Mouse (Mus musculus): ENCODE results near the gene Zc3h6. TPM values are rescaled to one million over a fixed set of nuclear protein-coding genes. Genes with fewer than 3 reads are reported as not detected.
A peak's percentile ranks its signal among the peaks of the same experiment; 100 is the strongest.
"Not testable (repeated sequence)": the region's sequence is repeated elsewhere in the genome, so short reads cannot be mapped to it uniquely, and the experiment has no call there.

The Zc3h6 gene
- polyA plus RNA-seq, 1 experiment from 2014 or later, result 2.3 TPM

DNA sequence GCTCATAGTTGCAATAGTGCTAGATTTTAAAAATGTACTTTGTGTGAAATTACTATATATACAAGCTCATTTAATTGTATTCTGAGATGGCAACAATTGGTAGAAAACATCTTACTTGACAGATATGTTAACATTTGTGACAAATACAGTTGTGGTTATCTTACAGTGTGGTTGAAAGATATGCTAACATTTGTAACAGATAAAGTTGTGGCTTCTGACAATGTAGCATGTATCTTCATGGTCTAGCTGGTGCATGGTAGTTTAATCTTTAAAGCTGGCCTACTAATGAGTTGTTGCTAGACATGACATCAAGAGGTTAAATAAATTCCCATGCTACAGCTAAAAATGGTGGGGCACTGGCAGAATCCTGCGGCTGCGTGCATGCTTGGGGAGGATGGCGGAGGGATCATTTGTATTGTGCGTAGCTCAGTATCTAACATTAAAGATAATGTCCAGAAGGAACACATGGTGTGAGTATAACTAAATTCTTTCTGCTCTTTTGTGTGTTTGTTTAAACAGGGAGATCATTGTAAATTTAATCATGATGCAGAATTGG, 39.1 kb downstream of the Zc3h6 start:
- no peaks in the 10 kb centered on the region for H3K9me3 ChIP-seq (ENCODE audit: control insufficient read depth)
- H3K27ac ChIP-seq (ENCODE audit: low read depth, low read length), result no peak overlapping the region
- H3K4me2 ChIP-seq (replicated peaks; ENCODE audit: low read depth), result no peak overlapping the region
- no peak for ATAC-seq
- no peak overlapping the region for H3K9ac ChIP-seq (ENCODE audit: low read depth, low read length)
- H3K4me1 ChIP-seq (replicated peaks; ENCODE audit: control insufficient read depth, insufficient read depth, low read length), result no peaks in the 10 kb centered on the region
- TF ChIP-seq CTCF (IDR thresholded peaks at IDR 0.05; ENCODE audit: low read depth), result no peak
- WGBS, result 76% methylated on average over 4 of the region's 4 CpGs
- no peaks in the 10 kb centered on the region for H3K27me3 ChIP-seq (replicated peaks; ENCODE audit: control insufficient read depth, insufficient read depth, low read length)
- no peaks in the 10 kb centered on the region for H3K36me3 ChIP-seq (ENCODE audit: control insufficient read depth, insufficient read depth)
- no peak overlapping the region for H3K4me3 ChIP-seq (ENCODE audit: low read depth, low read length)

DNA sequence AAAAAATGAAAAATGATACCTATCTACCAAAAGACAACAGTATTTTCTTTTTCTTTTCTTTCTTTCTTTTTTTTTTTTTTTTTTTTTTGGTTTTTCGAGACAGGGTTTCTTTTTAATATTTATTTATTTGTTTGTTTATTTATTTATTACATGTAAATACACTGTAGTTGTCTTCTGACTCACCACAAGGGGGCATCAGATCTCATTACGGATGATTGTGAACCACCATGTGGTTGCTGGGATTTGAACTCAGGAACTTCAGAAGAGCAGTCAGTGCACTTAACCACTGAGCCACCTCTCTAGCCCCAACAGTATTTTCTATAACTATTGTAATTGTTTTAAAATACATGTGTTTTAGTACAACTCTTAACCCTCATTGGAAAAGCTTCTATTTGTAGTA, 41.7 kb downstream of the Zc3h6 start:
- H3K27ac ChIP-seq (ENCODE audit: low read depth, low read length); H3K4me2 ChIP-seq (replicated peaks; ENCODE audit: low read depth); H3K4me1 ChIP-seq (replicated peaks; ENCODE audit: control insufficient read depth, insufficient read depth, low read length); H3K36me3 ChIP-seq (ENCODE audit: control insufficient read depth, insufficient read depth); ATAC-seq; H3K27me3 ChIP-seq (replicated peaks; ENCODE audit: control insufficient read depth, insufficient read depth, low read length); H3K9me3 ChIP-seq (ENCODE audit: control insufficient read depth); H3K9ac ChIP-seq (ENCODE audit: low read depth, low read length); H3K4me3 ChIP-seq (ENCODE audit: low read depth, low read length): not testable (repeated sequence)
- 78% methylated on average over 2 of the region's 2 CpGs for WGBS
- TF ChIP-seq CTCF (IDR thresholded peaks at IDR 0.05; ENCODE audit: low read depth), result peak; percentile 47

DNA sequence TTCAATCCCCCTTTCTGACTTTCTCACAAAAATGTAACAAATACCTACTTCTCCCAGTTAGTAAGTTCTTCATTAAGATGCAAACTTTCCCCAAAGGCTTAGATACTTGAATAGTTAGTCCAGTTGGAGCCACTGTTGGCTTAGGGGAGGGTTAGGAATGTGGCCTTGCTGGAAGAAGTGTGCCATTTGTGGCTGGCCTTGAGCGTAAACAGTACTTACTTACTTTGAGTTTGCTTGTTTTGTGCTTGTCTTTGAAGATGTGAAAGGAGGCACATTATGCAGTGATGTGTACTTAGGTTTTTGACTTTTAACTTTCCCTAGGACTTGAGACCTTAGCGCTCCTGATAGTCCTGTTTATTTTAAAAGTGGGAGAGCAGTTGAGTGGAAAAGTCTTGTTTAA, 52.9 kb downstream of the Zc3h6 start:
- no peaks in the 10 kb centered on the region for H3K27me3 ChIP-seq (replicated peaks; ENCODE audit: control insufficient read depth, insufficient read depth, low read length)
- ATAC-seq, result no peak
- H3K36me3 ChIP-seq (ENCODE audit: control insufficient read depth, insufficient read depth), result no peaks in the 10 kb centered on the region; the same call in 1 of the 2 replicates
- no peak overlapping the region for H3K27ac ChIP-seq (ENCODE audit: low read depth, low read length)
- WGBS, result 49% methylated on average over 2 of the region's 2 CpGs
- no peak for TF ChIP-seq CTCF (IDR thresholded peaks at IDR 0.05; ENCODE audit: low read depth)
- no peaks in the 10 kb centered on the region for H3K4me1 ChIP-seq (replicated peaks; ENCODE audit: control insufficient read depth, insufficient read depth, low read length)
- no peak overlapping the region for H3K4me3 ChIP-seq (ENCODE audit: low read depth, low read length)
- H3K9me3 ChIP-seq (ENCODE audit: control insufficient read depth), result no peaks in the 10 kb centered on the region
- H3K4me2 ChIP-seq (replicated peaks; ENCODE audit: low read depth), result no peak overlapping the region
- H3K9ac ChIP-seq (ENCODE audit: low read depth, low read length), result no peak overlapping the region

DNA sequence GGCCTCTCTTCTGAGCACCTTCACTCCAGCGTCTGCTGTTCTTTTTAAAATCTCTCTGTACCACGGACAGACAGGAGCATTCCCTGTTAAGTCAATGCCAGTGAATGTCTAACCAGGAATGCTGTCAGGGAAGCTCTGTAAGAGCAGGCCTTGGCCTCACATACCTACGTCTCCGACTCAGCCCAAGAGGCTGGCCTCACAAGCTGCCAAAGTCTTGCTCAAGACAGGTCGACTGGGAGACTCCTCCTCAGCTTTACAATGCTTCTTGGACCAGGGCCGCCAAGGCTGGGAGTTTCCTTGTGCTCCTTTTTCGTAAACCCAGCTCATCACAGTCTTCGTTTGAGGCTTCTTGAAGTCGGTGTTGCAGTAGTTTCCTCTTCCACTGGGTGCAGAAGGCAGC, 57.6 kb downstream of the Zc3h6 start:
- no peak overlapping the region for H3K9ac ChIP-seq (ENCODE audit: low read depth, low read length)
- H3K4me1 ChIP-seq (replicated peaks; ENCODE audit: control insufficient read depth, insufficient read depth, low read length), result no peaks in the 10 kb centered on the region
- no peak overlapping the region for H3K4me3 ChIP-seq (ENCODE audit: low read depth, low read length)
- no peak for ATAC-seq
- H3K9me3 ChIP-seq (ENCODE audit: control insufficient read depth), result no peaks in the 10 kb centered on the region
- WGBS, result 72% methylated on average over 9 of the region's 9 CpGs
- H3K4me2 ChIP-seq (replicated peaks; ENCODE audit: low read depth), result no peak overlapping the region
- no peak overlapping the region for H3K27ac ChIP-seq (ENCODE audit: low read depth, low read length)
- TF ChIP-seq CTCF (IDR thresholded peaks at IDR 0.05; ENCODE audit: low read depth), result no peak
- H3K36me3 ChIP-seq (ENCODE audit: control insufficient read depth, insufficient read depth), result no peaks in the 10 kb centered on the region
- H3K27me3 ChIP-seq (replicated peaks; ENCODE audit: control insufficient read depth, insufficient read depth, low read length), result no peaks in the 10 kb centered on the region

DNA sequence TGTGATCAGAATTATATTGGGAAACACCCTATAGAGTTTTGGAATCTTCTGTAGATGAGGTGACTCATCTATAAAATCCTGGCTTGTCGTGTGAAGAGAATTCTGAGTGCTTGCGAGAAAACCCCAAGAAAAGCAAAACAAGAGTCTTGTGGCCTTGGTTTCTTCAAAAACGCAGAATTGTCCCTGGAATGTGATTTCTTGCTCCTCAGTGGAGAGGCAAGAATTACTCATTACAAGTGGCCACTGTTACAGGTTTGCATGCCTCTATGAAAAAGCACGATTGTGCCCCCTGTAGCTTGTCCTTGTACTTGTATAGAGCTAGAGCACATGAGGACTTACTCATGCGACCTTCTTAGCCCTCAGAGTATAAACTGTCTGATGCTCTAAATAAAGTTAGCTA, 68.2 kb downstream of the Zc3h6 start:
- H3K27me3 ChIP-seq (replicated peaks; ENCODE audit: control insufficient read depth, insufficient read depth, low read length), result peaks cover 32% of the 10 kb centered on the region
- no peak overlapping the region for H3K4me2 ChIP-seq (replicated peaks; ENCODE audit: low read depth)
- H3K27ac ChIP-seq (ENCODE audit: low read depth, low read length), result no peak overlapping the region
- H3K9ac ChIP-seq (ENCODE audit: low read depth, low read length), result no peak overlapping the region
- H3K36me3 ChIP-seq (ENCODE audit: control insufficient read depth, insufficient read depth), result no peaks in the 10 kb centered on the region
- no peak overlapping the region for H3K4me3 ChIP-seq (ENCODE audit: low read depth, low read length)
- H3K4me1 ChIP-seq (replicated peaks; ENCODE audit: control insufficient read depth, insufficient read depth, low read length), result no peaks in the 10 kb centered on the region
- 75% methylated on average over 5 of the region's 5 CpGs for WGBS
- TF ChIP-seq CTCF (IDR thresholded peaks at IDR 0.05; ENCODE audit: low read depth), result no peak
- ATAC-seq, result no peak
- H3K9me3 ChIP-seq (ENCODE audit: control insufficient read depth), result no peaks in the 10 kb centered on the region

DNA sequence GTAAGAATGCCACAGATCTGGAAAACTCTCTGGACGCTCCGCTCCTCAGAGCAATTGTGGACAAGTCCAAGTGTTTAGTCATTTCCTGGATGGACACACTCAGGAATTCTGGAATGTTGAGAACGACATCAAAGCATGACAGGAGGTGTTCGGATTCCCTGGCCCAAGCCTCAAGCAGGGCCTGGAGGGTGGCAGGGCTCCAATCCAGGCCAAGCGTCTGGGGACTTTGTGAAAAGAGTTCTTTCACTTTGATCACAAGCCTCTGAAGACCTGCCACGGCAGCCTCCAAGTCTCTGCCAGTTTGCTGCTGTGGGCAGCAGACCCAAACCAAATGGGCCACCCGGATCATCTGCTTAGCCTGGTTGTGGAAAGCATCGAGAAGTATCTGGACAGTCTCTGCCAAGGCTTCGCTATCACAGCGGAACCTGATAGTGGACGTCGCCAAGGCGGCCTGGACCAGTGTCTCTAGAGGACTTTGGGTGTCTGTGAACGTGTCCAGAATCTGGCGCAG, 71.3 kb downstream of the Zc3h6 start:
- peaks cover 37% of the 10 kb centered on the region for H3K27me3 ChIP-seq (replicated peaks; ENCODE audit: control insufficient read depth, insufficient read depth, low read length)
- H3K4me1 ChIP-seq (replicated peaks; ENCODE audit: control insufficient read depth, insufficient read depth, low read length), result no peaks in the 10 kb centered on the region
- no peaks in the 10 kb centered on the region for H3K9me3 ChIP-seq (ENCODE audit: control insufficient read depth)
- no peaks in the 10 kb centered on the region for H3K36me3 ChIP-seq (ENCODE audit: control insufficient read depth, insufficient read depth)
- H3K9ac ChIP-seq (ENCODE audit: low read depth, low read length), result no peak overlapping the region
- no peak overlapping the region for H3K27ac ChIP-seq (ENCODE audit: low read depth, low read length)
- 31% methylated on average over 15 of the region's 15 CpGs for WGBS
- TF ChIP-seq CTCF (IDR thresholded peaks at IDR 0.05; ENCODE audit: low read depth), result no peak
- peak overlapping the region; percentile 71 for H3K4me2 ChIP-seq (replicated peaks; ENCODE audit: low read depth)
- H3K4me3 ChIP-seq (ENCODE audit: low read depth, low read length), result peak overlapping the region; percentile 33
- ATAC-seq, result no peak
